Mouse (Mus musculus): ENCODE results near the gene Stxbp4.

GRCm38 (mm10) chr11:90652603-90653002 is 14.7 kb upstream of the Stxbp4 start:
- TF ChIP-seq CTCF (IDR thresholded peaks at IDR 0.05; ENCODE audit: low read depth, low read length), result no peak
- TF ChIP-seq POLR2A (IDR thresholded peaks at IDR 0.05; ENCODE audit: borderline replicate concordance, low read depth, low read length), result no peak
